Mouse (Mus musculus) layer of hippocampus, adult 8-10 months (tissue): ENCODE data around the gene Slc25a15. TPM values are rescaled to one million over a fixed set of nuclear protein-coding genes. Genes with fewer than 3 reads are reported as not detected.

ENCODE experiments used
- total RNA-seq, 4 experiments: library from RNA; stranded (reverse); gene quantifications; 2 replicates each; pipeline ENCODE4 v1.2.4; 2022

Gene Slc25a15
- total RNA-seq, 4 experiments from 2014 or later: 9.6 to 11.6 (median 10.5) TPM

Other genes starting within 250 kb of the Slc25a15 start
- 1 to 10 TPM; 2.3 to 3.7 (median 2.4) TPM for gene Nek3, start 232.2 kb downstream of the Slc25a15 start, total RNA-seq
- under 1 TPM; 0.39 to 0.91 (median 0.84) TPM for gene Ckap2, start 212.8 kb downstream of the Slc25a15 start, total RNA-seq
- gene Vps36, start 205.8 kb downstream of the Slc25a15 start, total RNA-seq: 10 to 100 TPM; 22.3 to 26.4 (median 24.8) TPM
- gene Thsd1, start 171.3 kb downstream of the Slc25a15 start, total RNA-seq: 1 to 10 TPM; 2.9 to 3.5 (median 3.2) TPM
- gene Tpte, start 115.2 kb downstream of the Slc25a15 start, total RNA-seq: not detected
- 10 to 100 TPM; 22.0 to 28.3 (median 25.8) TPM for gene Mrps31, start 12.8 kb upstream of the Slc25a15 start, total RNA-seq